28 mouse cellular contexts compared by ENCODE assay signal in the genomic region with DNA sequence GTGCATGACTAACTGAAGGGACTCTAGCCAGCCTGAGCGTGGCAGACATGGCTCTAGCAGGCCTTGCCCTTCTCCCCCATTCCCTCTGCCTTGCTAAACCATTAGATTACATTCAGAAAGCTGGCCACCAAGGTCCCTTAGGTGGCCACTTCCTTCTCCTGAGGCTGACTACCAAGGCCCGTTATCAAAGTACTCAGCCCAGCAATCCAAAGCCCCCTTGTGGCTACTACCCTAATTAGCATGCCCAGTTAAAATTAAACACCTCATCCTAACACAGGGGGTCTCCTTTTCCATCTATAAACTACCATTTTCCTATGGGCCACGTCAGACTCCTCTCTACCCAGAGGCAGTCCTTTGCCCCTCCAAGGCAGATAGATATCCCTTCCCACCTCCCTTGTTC. TPM values are rescaled to one million over a fixed set of nuclear protein-coding genes. Genes with fewer than 3 reads are reported as not detected.
DNase-seq lines count a peak whose midpoint lies in the region; ATAC-seq and TF ChIP-seq lines count a peak whose summit lies in the region.
"Had no signal": no experiment of that assay in that cellular context is flagged by ENCODE, and none has a peak within 500 bp of the region (broad histone marks: within the 10 kb centered on the region; RNA-seq: fewer than 3 reads in every experiment).

No protein-coding gene starts in this region.

- ATAC-seq in liver, embryonic 14.5 days (ENCODE audit: insufficient read depth), result no peak
- peak; percentile 76 for ATAC-seq in megakaryocyte progenitor cell, adult 5-6 weeks (replicated peaks; ENCODE audit: poor library complexity)
- ATAC-seq in cerebellum, adult (ENCODE audit: insufficient number of reproducible peaks, low FRiP score, low TSS enrichment), result no peak
- ATAC-seq: forebrain, embryonic 16.5 days; midbrain, embryonic 13.5 days had no signal

- DNase-seq in liver, embryonic 14.5 days (ENCODE audit: low read depth in 3 of 3, low spot score in 3 of 3), result no peak
- DNase-seq in liver, result no peak
- peak; percentile 49 for DNase-seq in MEL (ENCODE audit: low read depth, low spot score)
- no peak for DNase-seq in right cerebral cortex, postnatal 4 days
- DNase-seq: adrenal gland, postnatal 36 days; cerebellum, adult 9-10 months; cerebellum, postnatal 36 days; embryo, embryonic 11 days; gastrocnemius, adult 2 months; gastrocnemius, postnatal 36 days; kidney, adult 11 months; kidney, postnatal 25 days; left cerebral cortex, postnatal 4 days; thymus, adult 2 months; thymus, postnatal 36 days had no signal

- TF ChIP-seq RAD21 in MEL (IDR thresholded peaks at IDR 0.05; ENCODE audit: low read depth, low read length), result peak; percentile 22

- TF ChIP-seq POLR2A in MEL (IDR thresholded peaks at IDR 0.05; ENCODE audit: control insufficient read depth in 1 of 2, insufficient read depth in 1 of 2, low read depth in 1 of 2, low read length in 2 of 2, poor library complexity in 1 of 2), result no peak

- no peaks in the 10 kb centered on the region for H3K27me3 ChIP-seq in liver, embryonic 14.5 days (ENCODE audit: control insufficient read depth, insufficient read depth, low read length)
- H3K27me3 ChIP-seq in MEL (ENCODE audit: control insufficient read depth in 1 of 2, insufficient read depth in 2 of 2, low read length in 2 of 2), result no peaks in the 10 kb centered on the region
- H3K27me3 ChIP-seq: CH12.LX; embryonic facial prominence, embryonic 12.5 days; kidney, embryonic 15.5 days; limb, embryonic 15.5 days; neural tube, embryonic 13.5 days had no signal

- no peak for TF ChIP-seq EP300 in liver, embryonic 14.5 days (IDR thresholded peaks at IDR 0.05; ENCODE audit: low read depth)
- no peak for TF ChIP-seq EP300 in MEL (IDR thresholded peaks at IDR 0.05; ENCODE audit: low read depth in 1 of 2, low read length in 2 of 2)

- H3K27ac ChIP-seq in liver, embryonic 14.5 days, result no peak overlapping the region
- no peak overlapping the region for H3K27ac ChIP-seq in MEL (ENCODE audit: control insufficient read depth, low read depth, low read length)
- H3K27ac ChIP-seq in brown adipose tissue, adult 24 weeks (replicated peaks; ENCODE audit: low read depth, low read length), result peak overlapping the region; percentile 11; the same call in 1 of the 2 replicates
- H3K27ac ChIP-seq: embryonic facial prominence, embryonic 12.5 days; gastrocnemius, adult 2 months; hindbrain, embryonic 12.5 days; kidney, embryonic 15.5 days; limb, embryonic 15.5 days; macrophage; midbrain, embryonic 13.5 days; neural tube, embryonic 13.5 days had no signal

- TF ChIP-seq CTCF in liver, embryonic 14.5 days (IDR thresholded peaks at IDR 0.05; ENCODE audit: low read depth), result 0 out of 2 replicates have a peak, but pooled peaks have one; percentile 27
- peak in 2 of 3 experiments; percentile 38 to 50; a peak in 4 of 6 replicates for TF ChIP-seq CTCF in MEL (IDR thresholded peaks at IDR 0.05 in 2 of 3, conservative IDR thresholded peaks at IDR 0.05 in 1 of 3; ENCODE audit: control insufficient read depth in 1 of 3, insufficient read depth in 1 of 3, low read depth in 2 of 3, low read length in 3 of 3, poor library complexity in 1 of 3, severe bottlenecking in 1 of 3)

- no peaks in the 10 kb centered on the region for H3K9me3 ChIP-seq in liver, embryonic 14.5 days (ENCODE audit: control insufficient read depth, low read length)
- no peaks in the 10 kb centered on the region for H3K9me3 ChIP-seq in MEL (replicated peaks; ENCODE audit: insufficient read depth, low read length)
- H3K9me3 ChIP-seq: embryonic facial prominence, embryonic 12.5 days; G1E; hindbrain, embryonic 12.5 days; kidney, embryonic 15.5 days; limb, embryonic 15.5 days; midbrain, embryonic 13.5 days; neural tube, embryonic 13.5 days had no signal

- peaks cover 0 to 3% of the 10 kb centered on the region in 2 experiments; a peak in 2 of 4 replicates for H3K4me1 ChIP-seq in liver, embryonic 14.5 days (replicated peaks; ENCODE audit: control insufficient read depth in 2 of 2, insufficient read depth in 2 of 2, low read length in 1 of 2)
- H3K4me1 ChIP-seq in MEL (ENCODE audit: control insufficient read depth in 1 of 2, insufficient read depth in 2 of 2, low read length in 2 of 2), result peaks cover 0 to 8% of the 10 kb centered on the region in 2 experiments; a peak in 3 of 4 replicates
- H3K4me1 ChIP-seq in brown adipose tissue, adult 24 weeks (ENCODE audit: control insufficient read depth, insufficient read depth, insufficient read length, low read length), result peaks cover 20% of the 10 kb centered on the region

- no peaks in the 10 kb centered on the region for H3K36me3 ChIP-seq in liver, embryonic 14.5 days (replicated peaks; ENCODE audit: control insufficient read depth, insufficient read depth, low read depth)
- peaks cover 0 to 9% of the 10 kb centered on the region in 2 experiments; a peak in 3 of 4 replicates for H3K36me3 ChIP-seq in MEL (ENCODE audit: control insufficient read depth in 1 of 2, insufficient read depth in 2 of 2, low read length in 2 of 2)
- H3K36me3 ChIP-seq: embryonic facial prominence, embryonic 12.5 days; hindbrain, embryonic 12.5 days; kidney, embryonic 15.5 days; limb, embryonic 15.5 days; midbrain, embryonic 13.5 days; neural tube, embryonic 13.5 days had no signal

- no peak overlapping the region for H3K9ac ChIP-seq in liver, embryonic 14.5 days (replicated peaks)
- no peak overlapping the region for H3K9ac ChIP-seq in MEL (ENCODE audit: control insufficient read depth, low read depth, low read length, poor library complexity, severe bottlenecking)
- H3K9ac ChIP-seq: embryonic facial prominence, embryonic 12.5 days; hindbrain, embryonic 12.5 days; kidney, embryonic 15.5 days; limb, embryonic 15.5 days; midbrain, embryonic 13.5 days; neural tube, embryonic 13.5 days had no signal

- no peak overlapping the region for H3K4me3 ChIP-seq in liver, embryonic 14.5 days (ENCODE audit: insufficient read depth in 1 of 2, low read depth in 2 of 2, low read length in 2 of 2)
- no peak overlapping the region for H3K4me3 ChIP-seq in MEL (ENCODE audit: control insufficient read depth in 1 of 2, insufficient read depth in 1 of 2, low read depth in 2 of 2, low read length in 2 of 2)
- no peak overlapping the region for H3K4me3 ChIP-seq in brown adipose tissue, adult 24 weeks (ENCODE audit: insufficient read depth, low read depth, low read length)
- H3K4me3 ChIP-seq: embryonic facial prominence, embryonic 12.5 days; gastrocnemius, adult 2 months; hindbrain, embryonic 12.5 days; kidney, embryonic 15.5 days; limb, embryonic 15.5 days; midbrain, embryonic 13.5 days; neural tube, embryonic 13.5 days had no signal

- H3K79me2 ChIP-seq in MEL (ENCODE audit: control insufficient read depth, insufficient read depth, low read length, poor library complexity), result peaks cover 13% of the 10 kb centered on the region; the same call in 1 of the 2 replicates

- WGBS in liver, embryonic 14.5 days (ENCODE audit: insufficient replicate concordance), result 51% methylated on average over 3 of the region's 3 CpGs

- H3K4me2 ChIP-seq in liver, embryonic 14.5 days (ENCODE audit: low read depth), result no peak overlapping the region
- H3K4me2 ChIP-seq: embryonic facial prominence, embryonic 12.5 days; hindbrain, embryonic 12.5 days; kidney, embryonic 15.5 days; limb, embryonic 15.5 days; midbrain, embryonic 13.5 days; neural tube, embryonic 13.5 days had no signal

TF ChIP-seq in MEL, 35 proteins besides CTCF, POLR2A, EP300 and RAD21:
- TF ChIP-seq SMC3 (IDR thresholded peaks at IDR 0.05; ENCODE audit: low read depth, low read length), result peak; percentile 34
- TF ChIP-seq CHD1 (IDR thresholded peaks at IDR 0.05; ENCODE audit: low read depth, low read length), result no peak

RNA-seq across cellular contexts. Expression of gene Sipa1l3, which starts 31.7 kb away (rescaled TPM):
- polyA plus RNA-seq in liver, embryonic 14.5 days (2012; rRNA removed), result 4.9 and 5.0 TPM in 2 replicates
- 1.8 and 2.2 TPM in 2 replicates for polyA plus RNA-seq in liver, embryonic 14.5 days (2014; fragmentation: Nextera tagmentation; extraction: Ambion mirVana)
- 14.1 and 14.9 TPM in 2 replicates for total RNA-seq in MEL (2012; rRNA removed)
- 10 to 100 TPM in 1 of 2 experiments, not detected in 1; 49.4 TPM for polyA plus RNA-seq in MEL (2012; ENCODE audit: insufficient read depth in 1 of 2, insufficient read length in 2 of 2, low read depth in 1 of 2, low replicate concordance in 2 of 2, missing spikeins in 1 of 2)
- 6.5 and 9.6 TPM in 2 replicates for polyA plus RNA-seq in brown adipose tissue, adult 24 weeks (2012; ENCODE audit: insufficient read depth, insufficient read length, missing spikeins)
- 28.2 and 34.2 TPM in 2 replicates for total RNA-seq in megakaryocyte progenitor cell, adult 5-6 weeks (2015)
- total RNA-seq in megakaryocyte progenitor cell, adult 5-6 weeks (2017), result 5.4 and 8.3 TPM in 2 replicates
